Mouse (Mus musculus): Measurements from ENCODE around the gene Tfap4. TPM values are rescaled to one million over a fixed set of nuclear protein-coding genes. Genes with fewer than 3 reads are reported as not detected.

Gene Tfap4
- polyA plus RNA-seq, 1 experiment from 2014 or later, result 16.6 TPM

- Histone ChIP-seq H3K9me3 (ENCODE audit: control insufficient read depth, low read length) (no peaks in the 10 kb centered on the region), H3K9ac (ENCODE audit: low read depth, low read length) (peak overlapping the region; percentile 53; the same call in 1 of the 2 replicates), H3K4me3 (ENCODE audit: low read depth, low read length) (no peak overlapping the region), H3K4me1 (ENCODE audit: control insufficient read depth, insufficient read depth, low read length) (peaks cover 37% of the 10 kb centered on the region), H3K36me3 (ENCODE audit: control insufficient read depth, insufficient read depth, low read length) (peaks cover 18% of the 10 kb centered on the region), H3K27me3 (replicated peaks; ENCODE audit: control insufficient read depth, insufficient read depth, low read length) (no peaks in the 10 kb centered on the region), H3K27ac (replicated peaks; ENCODE audit: low read depth, low read length) (peak overlapping the region; percentile 85), H3K4me2 (ENCODE audit: low read depth, low read length) (peak overlapping the region; percentile 33)
- ATAC-seq (ENCODE audit: low read depth) (peak; percentile 70), DNase-seq (ENCODE audit: low spot score) (peak; percentile 91)
- 13% methylated on average over 4 of the region's 6 CpGs for WGBS
Observed at GRCm38 (mm10) chr16:4552829-4553550, 6.7 kb downstream of the Tfap4 start.

- Histone ChIP-seq H3K36me3 (ENCODE audit: control insufficient read depth, insufficient read depth, low read length) (peaks cover 24% of the 10 kb centered on the region), H3K9ac (ENCODE audit: low read depth, low read length) (no peak overlapping the region), H3K9me3 (ENCODE audit: control insufficient read depth, low read length) (no peaks in the 10 kb centered on the region), H3K27ac (replicated peaks; ENCODE audit: low read depth, low read length) (peak overlapping the region; percentile 85), H3K4me2 (ENCODE audit: low read depth, low read length) (no peak overlapping the region), H3K4me1 (ENCODE audit: control insufficient read depth, insufficient read depth, low read length) (peaks cover 27% of the 10 kb centered on the region), H3K4me3 (ENCODE audit: low read depth, low read length) (no peak overlapping the region), H3K27me3 (replicated peaks; ENCODE audit: control insufficient read depth, insufficient read depth, low read length) (no peaks in the 10 kb centered on the region)
- ATAC-seq (ENCODE audit: low read depth) (no peak), DNase-seq (ENCODE audit: low spot score) (no peak)
- 77% methylated on average over 12 of the region's 12 CpGs for WGBS
Observed at GRCm38 (mm10) chr16:4551885-4552284, 7.8 kb downstream of the Tfap4 start.

- H3K27me3 ChIP-seq (replicated peaks; ENCODE audit: control insufficient read depth, insufficient read depth, low read length), result no peaks in the 10 kb centered on the region
Observed at GRCm38 (mm10) chr16:4551056-4551455, 8.6 kb downstream of the Tfap4 start.

GRCm38 (mm10) chr16:4548953-4549688 is 10.5 kb downstream of the Tfap4 start:
- no peak overlapping the region for H3K27ac ChIP-seq (replicated peaks; ENCODE audit: low read depth, low read length)
- peaks cover 43% of the 10 kb centered on the region for H3K36me3 ChIP-seq (ENCODE audit: control insufficient read depth, insufficient read depth, low read length)
- H3K27me3 ChIP-seq (replicated peaks; ENCODE audit: control insufficient read depth, insufficient read depth, low read length), result no peaks in the 10 kb centered on the region
- WGBS, result 88% methylated on average over 18 of the region's 18 CpGs
- peaks cover 25% of the 10 kb centered on the region for H3K4me1 ChIP-seq (ENCODE audit: control insufficient read depth, insufficient read depth, low read length)
- H3K9me3 ChIP-seq (ENCODE audit: control insufficient read depth, low read length), result no peaks in the 10 kb centered on the region
- no peak overlapping the region for H3K4me2 ChIP-seq (ENCODE audit: low read depth, low read length)
- ATAC-seq (ENCODE audit: low read depth) (peak; percentile 39; the same call in 1 of the 2 replicates), DNase-seq (ENCODE audit: low spot score) (peak; percentile 36)
- H3K9ac ChIP-seq (ENCODE audit: low read depth, low read length), result no peak overlapping the region
- H3K4me3 ChIP-seq (ENCODE audit: low read depth, low read length), result no peak overlapping the region

More at GRCm38 (mm10) chr16:4551056-4551455, 8.6 kb downstream of the Tfap4 start:
- H3K27ac ChIP-seq (replicated peaks; ENCODE audit: low read depth, low read length), result no peak overlapping the region
- DNase-seq (ENCODE audit: low spot score) (peak; percentile 84), ATAC-seq (ENCODE audit: low read depth) (peak; percentile 38; the same call in 1 of the 2 replicates)
- H3K4me1 ChIP-seq (ENCODE audit: control insufficient read depth, insufficient read depth, low read length), result peaks cover 25% of the 10 kb centered on the region
- peaks cover 29% of the 10 kb centered on the region for H3K36me3 ChIP-seq (ENCODE audit: control insufficient read depth, insufficient read depth, low read length)
- 29% methylated on average over 13 of the region's 13 CpGs for whole genome bisulfite sequencing
- no peak overlapping the region for H3K4me2 ChIP-seq (ENCODE audit: low read depth, low read length)
- no peaks in the 10 kb centered on the region for H3K9me3 ChIP-seq (ENCODE audit: control insufficient read depth, low read length)
- H3K4me3 ChIP-seq (ENCODE audit: low read depth, low read length), result no peak overlapping the region
- no peak overlapping the region for H3K9ac ChIP-seq (ENCODE audit: low read depth, low read length)

GRCm38 (mm10) chr16:4547611-4548010 is 12.0 kb downstream of the Tfap4 start:
- Histone ChIP-seq H3K4me3 (ENCODE audit: low read depth, low read length) (no peak overlapping the region), H3K9me3 (ENCODE audit: control insufficient read depth, low read length) (no peaks in the 10 kb centered on the region), H3K9ac (ENCODE audit: low read depth, low read length) (no peak overlapping the region), H3K36me3 (ENCODE audit: control insufficient read depth, insufficient read depth, low read length) (peaks cover 43% of the 10 kb centered on the region), H3K4me2 (ENCODE audit: low read depth, low read length) (no peak overlapping the region), H3K27ac (replicated peaks; ENCODE audit: low read depth, low read length) (no peak overlapping the region), H3K4me1 (ENCODE audit: control insufficient read depth, insufficient read depth, low read length) (peaks cover 11% of the 10 kb centered on the region), H3K27me3 (replicated peaks; ENCODE audit: control insufficient read depth, insufficient read depth, low read length) (no peaks in the 10 kb centered on the region)
- DNase-seq (ENCODE audit: low spot score) (no peak), ATAC-seq (ENCODE audit: low read depth) (no peak)
- WGBS, result 84% methylated on average over 5 of the region's 5 CpGs

- no peak overlapping the region for H3K27ac ChIP-seq (replicated peaks; ENCODE audit: low read depth, low read length)
- WGBS, result 94% methylated on average over 8 of the region's 8 CpGs
- no peak overlapping the region for H3K4me2 ChIP-seq (ENCODE audit: low read depth, low read length)
- no peak overlapping the region for H3K4me3 ChIP-seq (ENCODE audit: low read depth, low read length)
- H3K9me3 ChIP-seq (ENCODE audit: control insufficient read depth, low read length), result no peaks in the 10 kb centered on the region
- no peaks in the 10 kb centered on the region for H3K27me3 ChIP-seq (replicated peaks; ENCODE audit: control insufficient read depth, insufficient read depth, low read length)
- no peak overlapping the region for H3K9ac ChIP-seq (ENCODE audit: low read depth, low read length)
- H3K36me3 ChIP-seq (ENCODE audit: control insufficient read depth, insufficient read depth, low read length), result peaks cover 43% of the 10 kb centered on the region
- ATAC-seq (ENCODE audit: low read depth) (no peak), DNase-seq (ENCODE audit: low spot score) (no peak)
- peaks cover 3% of the 10 kb centered on the region for H3K4me1 ChIP-seq (ENCODE audit: control insufficient read depth, insufficient read depth, low read length)
Observed at GRCm38 (mm10) chr16:4546838-4547237, 12.8 kb downstream of the Tfap4 start.

GRCm38 (mm10) chr16:4544845-4545244 is 14.8 kb downstream of the Tfap4 start:
- Histone ChIP-seq H3K9ac (ENCODE audit: low read depth, low read length) (no peak overlapping the region), H3K27me3 (replicated peaks; ENCODE audit: control insufficient read depth, insufficient read depth, low read length) (no peaks in the 10 kb centered on the region), H3K36me3 (ENCODE audit: control insufficient read depth, insufficient read depth, low read length) (peaks cover 40% of the 10 kb centered on the region), H3K4me2 (ENCODE audit: low read depth, low read length) (no peak overlapping the region), H3K4me3 (ENCODE audit: low read depth, low read length) (no peak overlapping the region), H3K4me1 (ENCODE audit: control insufficient read depth, insufficient read depth, low read length) (0 out of 2 replicates have a peak, but pooled peaks cover 2% of the 10 kb centered on the region), H3K9me3 (ENCODE audit: control insufficient read depth, low read length) (no peaks in the 10 kb centered on the region), H3K27ac (replicated peaks; ENCODE audit: low read depth, low read length) (no peak overlapping the region)
- no peak for DNase-seq (ENCODE audit: low spot score)
- 79% methylated on average over 9 of the region's 9 CpGs for WGBS
- no peak for ATAC-seq (ENCODE audit: low read depth)

- no peak overlapping the region for H3K4me2 ChIP-seq (ENCODE audit: low read depth, low read length)
- peaks cover 28% of the 10 kb centered on the region for H3K36me3 ChIP-seq (ENCODE audit: control insufficient read depth, insufficient read depth, low read length)
- H3K27ac ChIP-seq (replicated peaks; ENCODE audit: low read depth, low read length), result no peak overlapping the region
- 0 out of 2 replicates have a peak, but pooled peaks cover 5% of the 10 kb centered on the region for H3K4me1 ChIP-seq (ENCODE audit: control insufficient read depth, insufficient read depth, low read length)
- no peak for ATAC-seq (ENCODE audit: low read depth)
- WGBS, result 80% methylated on average over 3 of the region's 3 CpGs
- H3K4me3 ChIP-seq (ENCODE audit: low read depth, low read length), result no peak overlapping the region
- H3K9me3 ChIP-seq (ENCODE audit: control insufficient read depth, low read length), result no peaks in the 10 kb centered on the region
- DNase-seq (ENCODE audit: low spot score), result no peak
- no peaks in the 10 kb centered on the region for H3K27me3 ChIP-seq (replicated peaks; ENCODE audit: control insufficient read depth, insufficient read depth, low read length)
- no peak overlapping the region for H3K9ac ChIP-seq (ENCODE audit: low read depth, low read length)
Observed at GRCm38 (mm10) chr16:4543266-4543665, 16.4 kb downstream of the Tfap4 start.

Data from embryonic facial prominence, embryonic 14.5 days (tissue).